Mouse (Mus musculus): Measurements from ENCODE around the gene Asic4. TPM values are rescaled to one million over a fixed set of nuclear protein-coding genes. Genes with fewer than 3 reads are reported as not detected.

The Asic4 gene
- polyA plus RNA-seq, 1 experiment from 2014 or later, result 19.0 TPM

GRCm38 (mm10) chr1:75492579-75493170, 42.4 kb downstream of the Asic4 start:
- Histone ChIP-seq H3K27me3 (peaks cover 40% of the 10 kb centered on the region), H3K27ac (no peak overlapping the region), H3K4me3 (no peak overlapping the region), H3K36me3 (peaks cover 16% of the 10 kb centered on the region), H3K4me2 (replicated peaks) (no peak overlapping the region), H3K4me1 (peaks cover 12% of the 10 kb centered on the region), H3K9ac (no peak overlapping the region), H3K9me3 (replicated peaks) (no peaks in the 10 kb centered on the region)
- ATAC-seq (ENCODE audit: low FRiP score), result no peak
- 34% methylated on average over 24 of the region's 24 CpGs for WGBS

- no peak for ATAC-seq (ENCODE audit: low FRiP score)
- no peaks in the 10 kb centered on the region for H3K9me3 ChIP-seq (replicated peaks)
- no peak overlapping the region for H3K4me2 ChIP-seq (replicated peaks)
- H3K27ac ChIP-seq, result no peak overlapping the region
- peaks cover 3% of the 10 kb centered on the region; the same call in 1 of the 2 replicates for H3K4me1 ChIP-seq
- H3K27me3 ChIP-seq, result peaks cover 20% of the 10 kb centered on the region
- peaks cover 38% of the 10 kb centered on the region for H3K36me3 ChIP-seq
- WGBS, result 54% methylated on average over 12 of the region's 12 CpGs
- H3K4me3 ChIP-seq, result no peak overlapping the region
- no peak overlapping the region for H3K9ac ChIP-seq
Observed at GRCm38 (mm10) chr1:75494878-75495548, 44.8 kb downstream of the Asic4 start.

- peaks cover 63% of the 10 kb centered on the region for H3K36me3 ChIP-seq
- ATAC-seq (ENCODE audit: low FRiP score), result no peak
- 89% methylated on average over 4 of the region's 4 CpGs for WGBS
Observed at GRCm38 (mm10) chr1:75498897-75499296, 48.7 kb downstream of the Asic4 start.

GRCm38 (mm10) chr1:75499441-75499840, 49.2 kb downstream of the Asic4 start:
- Histone ChIP-seq H3K27ac (no peak overlapping the region), H3K4me3 (no peak overlapping the region), H3K36me3 (peaks cover 63% of the 10 kb centered on the region), H3K4me2 (replicated peaks) (no peak overlapping the region), H3K9ac (no peak overlapping the region), H3K9me3 (replicated peaks) (no peaks in the 10 kb centered on the region), H3K27me3 (peaks cover 10% of the 10 kb centered on the region), H3K4me1 (peaks cover 6% of the 10 kb centered on the region)
- no peak for ATAC-seq (ENCODE audit: low FRiP score)
- whole genome bisulfite sequencing, result 84% methylated on average over 7 of the region's 7 CpGs

More at GRCm38 (mm10) chr1:75498897-75499296, 48.7 kb downstream of the Asic4 start:
- H3K9ac ChIP-seq, result no peak overlapping the region
- H3K27ac ChIP-seq, result no peak overlapping the region
- H3K4me3 ChIP-seq, result no peak overlapping the region
- H3K4me1 ChIP-seq, result peaks cover 3% of the 10 kb centered on the region; the same call in 1 of the 2 replicates
- H3K4me2 ChIP-seq (replicated peaks), result no peak overlapping the region
- H3K9me3 ChIP-seq (replicated peaks), result no peaks in the 10 kb centered on the region
- peaks cover 5% of the 10 kb centered on the region for H3K27me3 ChIP-seq

- Histone ChIP-seq H3K27me3 (peaks cover 17% of the 10 kb centered on the region), H3K4me1 (peaks cover 20% of the 10 kb centered on the region), H3K9ac (no peak overlapping the region), H3K36me3 (peaks cover 58% of the 10 kb centered on the region), H3K27ac (no peak overlapping the region), H3K4me3 (no peak overlapping the region), H3K9me3 (replicated peaks) (no peaks in the 10 kb centered on the region), H3K4me2 (replicated peaks) (no peak overlapping the region)
- ATAC-seq (ENCODE audit: low FRiP score), result no peak
- 95% methylated on average over 9 of the region's 9 CpGs for WGBS
Observed at GRCm38 (mm10) chr1:75501905-75502304, 51.7 kb downstream of the Asic4 start.

- Histone ChIP-seq H3K4me1 (peaks cover 24% of the 10 kb centered on the region), H3K4me3 (no peak overlapping the region), H3K9me3 (replicated peaks) (no peaks in the 10 kb centered on the region), H3K9ac (no peak overlapping the region), H3K36me3 (peaks cover 48% of the 10 kb centered on the region), H3K4me2 (replicated peaks) (no peak overlapping the region), H3K27me3 (peaks cover 29% of the 10 kb centered on the region), H3K27ac (no peak overlapping the region)
- 91% methylated on average over 24 of the region's 25 CpGs for WGBS
- ATAC-seq (ENCODE audit: low FRiP score), result no peak
Observed at GRCm38 (mm10) chr1:75502945-75503650, 52.9 kb downstream of the Asic4 start.

GRCm38 (mm10) chr1:75503651-75503980, 53.4 kb downstream of the Asic4 start:
- Histone ChIP-seq H3K4me3 (no peak overlapping the region), H3K36me3 (peaks cover 43% of the 10 kb centered on the region), H3K27me3 (peaks cover 29% of the 10 kb centered on the region), H3K9ac (no peak overlapping the region), H3K9me3 (replicated peaks) (no peaks in the 10 kb centered on the region), H3K4me2 (replicated peaks) (no peak overlapping the region; the same call in 1 of the 2 replicates), H3K4me1 (peaks cover 24% of the 10 kb centered on the region), H3K27ac (no peak overlapping the region)
- WGBS, result 65% methylated on average over 23 of the region's 23 CpGs
- ATAC-seq (ENCODE audit: low FRiP score), result no peak

- Histone ChIP-seq H3K27me3 (peaks cover 37% of the 10 kb centered on the region), H3K27ac (0 out of 2 replicates have a peak overlapping the region, but pooled peaks have one; percentile 89), H3K4me2 (replicated peaks) (peak overlapping the region; percentile 92), H3K36me3 (peaks cover 35% of the 10 kb centered on the region), H3K9me3 (replicated peaks) (no peaks in the 10 kb centered on the region), H3K9ac (0 out of 2 replicates have a peak overlapping the region, but pooled peaks have one; percentile 96), H3K4me3 (peak overlapping the region; percentile 79), H3K4me1 (peaks cover 24% of the 10 kb centered on the region)
- WGBS, result 59% methylated on average over 9 of the region's 9 CpGs
- ATAC-seq (ENCODE audit: low FRiP score), result no peak
Observed at GRCm38 (mm10) chr1:75504256-75505045, 54.2 kb downstream of the Asic4 start.

GRCm38 (mm10) chr1:75505159-75505955, 55.1 kb downstream of the Asic4 start:
- Histone ChIP-seq H3K36me3 (peaks cover 28% of the 10 kb centered on the region), H3K4me1 (peaks cover 24% of the 10 kb centered on the region), H3K27ac (peak overlapping the region; percentile 89), H3K4me3 (peak overlapping the region; percentile 79), H3K4me2 (replicated peaks) (peak overlapping the region; percentile 92), H3K9ac (peak overlapping the region; percentile 96), H3K27me3 (peaks cover 43% of the 10 kb centered on the region), H3K9me3 (replicated peaks) (no peaks in the 10 kb centered on the region)
- under 1% methylated on average over 84 of the region's 84 CpGs for WGBS
- peak; percentile 73 for ATAC-seq (ENCODE audit: low FRiP score)

GRCm38 (mm10) chr1:75505956-75506831, 56.0 kb downstream of the Asic4 start, which contains the start of gene Obsl1:
TSS of gene Obsl1 (minus strand) at chr1:75506452.
- peaks cover 19% of the 10 kb centered on the region for H3K36me3 ChIP-seq
- H3K4me2 ChIP-seq (replicated peaks), result peak within 1 kb of the TSS; percentile 92
- peaks cover 43% of the 10 kb centered on the region for H3K27me3 ChIP-seq
- peak; percentile 80 for ATAC-seq (ENCODE audit: low FRiP score)
- peak within 1 kb of the TSS; percentile 89 for H3K27ac ChIP-seq
- 1% methylated on average over 64 of the region's 65 CpGs for WGBS
- peaks cover 24% of the 10 kb centered on the region for H3K4me1 ChIP-seq
- peak within 1 kb of the TSS; percentile 79 for H3K4me3 ChIP-seq
- H3K9me3 ChIP-seq (replicated peaks), result no peaks in the 10 kb centered on the region
- H3K9ac ChIP-seq, result peak within 1 kb of the TSS; percentile 96
